Mouse (Mus musculus): Measurements from ENCODE around the gene Il17re. TPM values are rescaled to one million over a fixed set of nuclear protein-coding genes. Genes with fewer than 3 reads are reported as not detected.

The Il17re gene
- total RNA-seq, 2 experiments from 2014 or later, result 0.49 to 0.50 TPM

DNA sequence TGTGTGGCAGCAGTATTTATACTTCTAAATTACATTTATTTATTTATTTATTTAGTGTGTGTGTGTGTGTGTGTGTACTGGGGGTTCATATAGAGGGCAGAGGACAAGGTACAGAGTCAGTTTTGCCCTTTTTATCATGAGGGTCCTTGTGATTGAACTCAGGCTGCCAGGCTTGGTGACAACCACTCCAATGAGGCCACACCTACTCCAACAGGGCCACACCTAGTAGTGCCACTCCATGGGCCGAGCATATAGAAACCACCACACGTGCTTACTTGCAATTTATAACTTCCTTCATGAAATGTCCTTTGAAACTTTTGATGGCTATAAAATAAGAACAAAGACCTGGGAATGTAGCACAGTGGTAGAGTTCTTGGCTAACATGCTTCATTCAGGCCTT is 15.0 kb downstream of the Il17re start:
- H3K27ac ChIP-seq, result no peak overlapping the region
- no peak for TF ChIP-seq CTCF (IDR thresholded peaks at IDR 0.05)
- intact Hi-C loops (cut with DNase I), result no loop called here
- no peak overlapping the region for H3K4me3 ChIP-seq
- no peak for DNase-seq (ENCODE audit: extremely low spot score in 1 of 2, low spot score in 2 of 2)

- Histone ChIP-seq H3K4me3 (no peak overlapping the region), H3K27ac (no peak overlapping the region)
- TF ChIP-seq CTCF (IDR thresholded peaks at IDR 0.05), result no peak
- intact Hi-C loops (cut with DNase I), result no loop called here
- DNase-seq (ENCODE audit: extremely low spot score in 1 of 2, low spot score in 2 of 2), result no peak
Measured at GRCm38 (mm10) chr6:113473715-113474114, 15.4 kb downstream of the Il17re start.

DNA sequence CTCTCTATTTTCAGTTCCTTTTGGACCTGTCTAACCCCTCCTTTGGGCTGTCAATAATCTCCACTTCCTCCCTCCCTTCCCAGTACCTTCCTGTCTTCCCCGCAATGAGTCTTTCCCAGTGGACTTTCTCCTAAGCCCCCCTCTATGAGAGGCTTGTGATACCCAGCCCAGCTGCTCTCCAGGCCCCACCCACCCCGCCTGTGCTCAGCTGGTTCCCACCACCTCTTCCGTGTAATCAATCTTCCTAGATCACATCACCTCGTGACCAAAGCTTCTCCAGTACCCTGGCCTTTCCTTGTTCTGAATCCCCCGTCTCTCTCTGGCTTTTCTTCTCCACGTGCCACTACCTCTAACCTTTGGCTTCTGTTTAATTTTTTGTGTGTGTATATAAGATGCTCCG is 19.1 kb downstream of the Il17re start:
- DNase-seq (ENCODE audit: extremely low spot score in 1 of 2, low spot score in 2 of 2), result no peak
- Histone ChIP-seq H3K27ac (no peak overlapping the region), H3K4me3 (no peak overlapping the region)
- intact Hi-C loops (cut with DNase I), result no loop called here
- TF ChIP-seq CTCF (IDR thresholded peaks at IDR 0.05), result no peak

DNA sequence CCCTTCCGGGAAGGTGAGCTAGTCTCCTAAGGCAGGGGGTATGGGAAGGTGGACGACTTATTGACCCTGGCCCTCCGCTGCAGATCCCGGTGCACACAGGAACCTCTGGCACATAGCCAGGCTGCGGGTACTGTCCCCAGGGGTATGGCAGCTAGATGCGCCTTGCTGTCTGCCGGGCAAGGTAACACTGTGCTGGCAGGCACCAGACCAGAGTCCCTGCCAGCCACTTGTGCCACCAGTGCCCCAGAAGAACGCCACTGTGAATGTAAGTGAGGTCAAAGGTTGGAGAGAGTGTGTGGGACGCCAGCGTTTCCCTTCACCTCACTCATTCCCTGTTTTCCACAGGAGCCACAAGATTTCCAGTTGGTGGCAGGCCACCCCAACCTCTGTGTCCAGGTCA is 20.6 kb downstream of the Il17re start:
- no peak for TF ChIP-seq CTCF (IDR thresholded peaks at IDR 0.05)
- no peak for DNase-seq (ENCODE audit: extremely low spot score in 1 of 2, low spot score in 2 of 2)
- H3K4me3 ChIP-seq, result no peak overlapping the region
- intact Hi-C loops (cut with DNase I), result no loop called here
- H3K27ac ChIP-seq, result no peak overlapping the region

GRCm38 (mm10) chr6:113480555-113481373 is 22.5 kb downstream of the Il17re start:
- intact Hi-C loops (cut with DNase I), result no loop called here
- DNase-seq (ENCODE audit: extremely low spot score in 1 of 2, low spot score in 2 of 2), result no peak
- TF ChIP-seq CTCF (IDR thresholded peaks at IDR 0.05), result no peak
- no peak overlapping the region for H3K27ac ChIP-seq
- H3K4me3 ChIP-seq, result no peak overlapping the region

DNA sequence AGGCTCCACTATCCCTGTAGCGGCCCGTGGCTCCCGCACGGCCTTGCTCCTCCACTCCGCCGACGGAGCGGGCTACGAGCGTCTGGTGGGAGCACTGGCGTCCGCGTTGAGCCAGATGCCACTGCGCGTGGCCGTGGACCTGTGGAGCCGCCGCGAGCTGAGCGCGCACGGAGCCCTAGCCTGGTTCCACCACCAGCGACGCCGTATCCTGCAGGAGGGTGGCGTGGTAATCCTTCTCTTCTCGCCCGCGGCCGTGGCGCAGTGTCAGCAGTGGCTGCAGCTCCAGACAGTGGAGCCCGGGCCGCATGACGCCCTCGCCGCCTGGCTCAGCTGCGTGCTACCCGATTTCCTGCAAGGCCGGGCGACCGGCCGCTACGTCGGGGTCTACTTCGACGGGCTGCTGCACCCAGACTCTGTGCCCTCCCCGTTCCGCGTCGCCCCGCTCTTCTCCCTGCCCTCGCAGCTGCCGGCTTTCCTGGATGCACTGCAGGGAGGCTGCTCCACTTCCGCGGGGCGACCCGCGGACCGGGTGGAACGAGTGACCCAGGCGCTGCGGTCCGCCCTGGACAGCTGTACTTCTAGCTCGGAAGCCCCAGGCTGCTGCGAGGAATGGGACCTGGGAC is 24.3 kb downstream of the Il17re start:
- Histone ChIP-seq H3K4me3 (peak overlapping the region; percentile 80), H3K27ac (peak overlapping the region; percentile 96)
- peak; percentile 47 to 57 for DNase-seq (ENCODE audit: extremely low spot score in 1 of 2, low spot score in 2 of 2)
- intact Hi-C loops (cut with DNase I), result loop anchor here (1.0 kb wide), 1 partner anchor 176 kb away; no protein-coding TSS in a partner anchor
- no peak; the same call in 1 of the 2 replicates for TF ChIP-seq CTCF (IDR thresholded peaks at IDR 0.05)

DNA sequence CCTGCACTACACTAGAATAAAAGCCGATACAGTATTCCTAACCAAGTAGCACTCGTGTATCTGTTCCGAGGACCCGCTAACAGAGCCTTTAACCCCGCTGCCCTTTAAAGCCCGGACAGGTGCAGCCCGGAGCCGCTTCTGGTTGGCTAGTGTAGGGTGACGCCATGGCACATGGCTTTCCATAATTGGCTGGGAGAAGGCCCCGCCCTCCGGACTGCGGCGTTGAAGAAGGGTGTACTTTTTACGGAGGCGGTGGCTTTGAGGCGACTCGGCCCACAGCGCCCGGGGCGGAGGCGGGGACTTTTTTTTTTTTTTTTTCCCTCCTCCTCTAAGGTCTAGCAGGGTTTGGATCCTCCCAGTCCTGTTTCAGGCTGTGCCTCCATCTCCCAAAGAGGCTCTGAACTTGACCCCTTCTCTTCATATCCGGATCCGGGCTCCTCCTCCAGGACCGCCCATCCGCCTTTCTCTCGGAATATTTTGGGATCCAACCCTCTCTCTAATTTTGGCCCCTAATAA is 24.9 kb downstream of the Il17re start, which contains the start of gene Creld1:
Gene Creld1, plus strand, starts transcription at position 198 of the 516 bp plus-strand sequence.
- intact Hi-C loops (cut with DNase I), result loop anchor here (1.0 kb wide), 1 partner anchor 177 kb away; no protein-coding TSS in a partner anchor
- H3K4me3 ChIP-seq, result peak within 1 kb of the TSS; percentile 80
- TF ChIP-seq CTCF (IDR thresholded peaks at IDR 0.05), result no peak
- peak; percentile 89 to 93 for DNase-seq (ENCODE audit: extremely low spot score in 1 of 2, low spot score in 2 of 2)
- H3K27ac ChIP-seq, result peak within 1 kb of the TSS; percentile 96

DNA sequence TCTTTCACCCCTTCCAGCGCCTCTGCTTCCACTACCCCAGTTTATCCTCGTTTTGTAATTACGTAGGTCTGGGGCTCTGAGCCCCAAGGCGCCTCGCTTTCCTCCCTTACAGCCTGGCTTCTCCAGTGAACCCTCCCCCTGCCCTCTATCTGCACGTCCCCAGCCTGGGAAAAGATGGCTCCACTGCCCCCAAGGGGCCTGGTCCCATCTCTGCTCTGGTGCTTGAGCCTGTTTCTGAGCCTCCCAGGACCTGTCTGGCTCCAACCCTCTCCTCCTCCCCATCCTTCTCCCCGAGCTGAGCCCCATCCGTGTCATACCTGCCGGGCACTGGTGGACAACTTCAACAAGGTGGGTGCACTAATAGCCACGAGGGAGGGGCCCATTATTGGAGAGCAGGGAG is 25.4 kb downstream of the Il17re start:
- TF ChIP-seq CTCF (IDR thresholded peaks at IDR 0.05), result no peak

GRCm38 (mm10) chr6:113487125-113487576 is 28.9 kb downstream of the Il17re start:
- intact Hi-C loops (cut with DNase I), result no loop called here
- Histone ChIP-seq H3K27ac (peak overlapping the region; percentile 60), H3K4me3 (no peak overlapping the region)
- no peak for DNase-seq (ENCODE audit: extremely low spot score in 1 of 2, low spot score in 2 of 2)
- TF ChIP-seq CTCF (IDR thresholded peaks at IDR 0.05), result no peak

More for the DNA sequence above, 25.4 kb downstream of the Il17re start:
- peak overlapping the region; percentile 96 for H3K27ac ChIP-seq
- no peak for DNase-seq (ENCODE audit: extremely low spot score in 1 of 2, low spot score in 2 of 2)
- intact Hi-C loops (cut with DNase I), result loop anchor here (1.0 kb wide), 1 partner anchor 177 kb away; no protein-coding TSS in a partner anchor
- peak overlapping the region; percentile 80 for H3K4me3 ChIP-seq

DNA sequence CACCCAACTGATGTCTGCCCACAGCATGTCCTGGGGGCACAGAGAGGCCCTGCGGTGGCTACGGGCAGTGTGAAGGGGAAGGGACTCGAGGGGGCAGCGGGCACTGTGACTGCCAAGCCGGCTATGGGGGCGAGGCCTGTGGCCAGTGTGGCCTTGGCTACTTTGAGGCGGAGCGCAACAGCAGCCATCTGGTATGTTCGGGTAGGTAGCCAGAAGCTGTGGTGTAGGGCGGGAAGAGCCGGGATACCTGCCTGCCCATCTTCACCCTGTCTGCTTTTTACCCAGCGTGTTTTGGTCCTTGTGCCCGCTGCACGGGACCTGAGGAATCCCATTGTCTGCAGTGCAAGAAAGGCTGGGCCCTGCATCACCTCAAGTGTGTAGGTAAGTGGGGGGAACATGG is 31.1 kb downstream of the Il17re start:
- DNase-seq (ENCODE audit: extremely low spot score in 1 of 2, low spot score in 2 of 2), result no peak
- TF ChIP-seq CTCF (IDR thresholded peaks at IDR 0.05), result no peak
- Histone ChIP-seq H3K4me3 (no peak overlapping the region), H3K27ac (no peak overlapping the region)
- intact Hi-C loops (cut with DNase I), result no loop called here

- TF ChIP-seq CTCF (IDR thresholded peaks at IDR 0.05), result no peak
- Histone ChIP-seq H3K4me3 (no peak overlapping the region), H3K27ac (peak overlapping the region; percentile 76)
- peak; percentile 68 to 71 for DNase-seq (ENCODE audit: extremely low spot score in 1 of 2, low spot score in 2 of 2)
- intact Hi-C loops (cut with DNase I), result no loop called here
Measured at GRCm38 (mm10) chr6:113492101-113492864, 34.0 kb downstream of the Il17re start.
